Mouse (Mus musculus) skeletal muscle tissue, adult 2 months (tissue): Measurements from ENCODE around the gene Exoc4.

Experiments used
- DNase-seq: peaks from one replicate; pipeline ENCODE4 v3.0.0-alpha.2; 2012; ENCODE audit warnings: low read depth, low spot score

The Exoc4 gene

GRCm38 (mm10) chr6:33763245-33763644, 514.4 kb downstream of the Exoc4 start:
- DNase-seq = no peak

GRCm38 (mm10) chr6:33763970-33764369, 515.1 kb downstream of the Exoc4 start:
- DNase-seq = no peak

- no peak for DNase-seq
Observed at GRCm38 (mm10) chr6:33769251-33769650, 520.4 kb downstream of the Exoc4 start.

- DNase-seq = no peak
Observed at GRCm38 (mm10) chr6:33770021-33770420, 521.1 kb downstream of the Exoc4 start.

- DNase-seq = no peak
Observed at GRCm38 (mm10) chr6:33772551-33773315, 523.8 kb downstream of the Exoc4 start.

GRCm38 (mm10) chr6:33792604-33793003, 543.7 kb downstream of the Exoc4 start:
- peak; percentile 30 for DNase-seq

- no peak for DNase-seq
Observed at GRCm38 (mm10) chr6:33801254-33801653, 552.4 kb downstream of the Exoc4 start.

GRCm38 (mm10) chr6:33803481-33804098, 554.7 kb downstream of the Exoc4 start:
- DNase-seq = no peak

- no peak for DNase-seq
Observed at GRCm38 (mm10) chr6:33804775-33805174, 555.9 kb downstream of the Exoc4 start.

GRCm38 (mm10) chr6:33806072-33806782, 557.3 kb downstream of the Exoc4 start:
- DNase-seq = no peak

GRCm38 (mm10) chr6:33814386-33814785, 565.5 kb downstream of the Exoc4 start:
- no peak for DNase-seq

GRCm38 (mm10) chr6:33823171-33823570, 574.3 kb downstream of the Exoc4 start:
- DNase-seq = no peak

GRCm38 (mm10) chr6:33823777-33824302, 575.0 kb downstream of the Exoc4 start:
- peak; percentile 12 for DNase-seq

- no peak for DNase-seq
Observed at GRCm38 (mm10) chr6:33828499-33828898, 579.6 kb downstream of the Exoc4 start.

GRCm38 (mm10) chr6:33829261-33829660, 580.4 kb downstream of the Exoc4 start:
- DNase-seq = no peak

GRCm38 (mm10) chr6:33831276-33831675, 582.4 kb downstream of the Exoc4 start:
- no peak for DNase-seq

- no peak for DNase-seq
Observed at GRCm38 (mm10) chr6:33832978-33833377, 584.1 kb downstream of the Exoc4 start.

- no peak for DNase-seq
Observed at GRCm38 (mm10) chr6:33836048-33836780, 587.3 kb downstream of the Exoc4 start.

- DNase-seq = no peak
Observed at GRCm38 (mm10) chr6:33842901-33843300, 594.0 kb downstream of the Exoc4 start.

GRCm38 (mm10) chr6:33859049-33859448, 610.2 kb downstream of the Exoc4 start:
- no peak for DNase-seq

- DNase-seq = no peak
Observed at GRCm38 (mm10) chr6:33865752-33866151, 616.9 kb downstream of the Exoc4 start.
